Mouse (Mus musculus) adrenal gland (tissue): ENCODE data around the gene Dact2.

ENCODE experiments used
- intact Hi-C: fragments of 180-260 bp; cut with DNase I; formaldehyde crosslinking; loops from one replicate; pipeline ENCODE4 v1.15.1; 2025

Gene Dact2

GRCm38 (mm10) chr17:14213976-14214529, 9.9 kb upstream of the Dact2 start:
- intact Hi-C loops = no loop called here

GRCm38 (mm10) chr17:14212796-14213195, 8.7 kb upstream of the Dact2 start:
- intact Hi-C loops = no loop called here

GRCm38 (mm10) chr17:14207093-14207561, 3.0 kb upstream of the Dact2 start:
- intact Hi-C loops = loop anchor here (5.0 kb wide), 1 partner anchor 95 kb away; no protein-coding TSS in a partner anchor

- intact Hi-C loops = loop anchor here (1.0 to 5.0 kb wide), 2 partner anchors 70 to 94 kb away; no protein-coding TSS in a partner anchor
These were observed 2.0 kb upstream of the Dact2 start for GRCm38 (mm10) chr17:14206062-14206461.

GRCm38 (mm10) chr17:14205236-14205635, 1.1 kb upstream of the Dact2 start:
- intact Hi-C loops = loop anchor here (5.0 kb wide), 1 partner anchor 93 kb away; no protein-coding TSS in a partner anchor

GRCm38 (mm10) chr17:14203121-14203941, 773 bp downstream of the Dact2 start:
- intact Hi-C loops = no loop called here

GRCm38 (mm10) chr17:14202291-14203030, 1.6 kb downstream of the Dact2 start:
- intact Hi-C loops = no loop called here

GRCm38 (mm10) chr17:14201281-14201787, 2.8 kb downstream of the Dact2 start:
- intact Hi-C loops = no loop called here

GRCm38 (mm10) chr17:14200206-14200605, 3.9 kb downstream of the Dact2 start:
- intact Hi-C loops = no loop called here

GRCm38 (mm10) chr17:14199621-14200020, 4.5 kb downstream of the Dact2 start:
- intact Hi-C loops = no loop called here

- intact Hi-C loops = no loop called here
These were observed 11.2 kb downstream of the Dact2 start for GRCm38 (mm10) chr17:14192924-14193323.

GRCm38 (mm10) chr17:14192432-14192831, 11.7 kb downstream of the Dact2 start:
- intact Hi-C loops = no loop called here

- intact Hi-C loops = no loop called here
These were observed 15.6 kb downstream of the Dact2 start for GRCm38 (mm10) chr17:14188455-14188854.

- intact Hi-C loops = no loop called here
These were observed 17.0 kb downstream of the Dact2 start for GRCm38 (mm10) chr17:14187096-14187495.

GRCm38 (mm10) chr17:14186176-14186575, 17.9 kb downstream of the Dact2 start:
- intact Hi-C loops = no loop called here

GRCm38 (mm10) chr17:14184192-14184814, 19.8 kb downstream of the Dact2 start:
- intact Hi-C loops = no loop called here

- intact Hi-C loops = no loop called here
These were observed 20.4 kb downstream of the Dact2 start for GRCm38 (mm10) chr17:14183717-14184116.

- intact Hi-C loops = no loop called here
These were observed 21.2 kb downstream of the Dact2 start for GRCm38 (mm10) chr17:14182860-14183259.

GRCm38 (mm10) chr17:14178911-14179310, 25.2 kb downstream of the Dact2 start:
- intact Hi-C loops = no loop called here

GRCm38 (mm10) chr17:14178475-14178874, 25.6 kb downstream of the Dact2 start:
- intact Hi-C loops = no loop called here

GRCm38 (mm10) chr17:14178049-14178448, 26.1 kb downstream of the Dact2 start:
- intact Hi-C loops = no loop called here
